Mouse (Mus musculus) kidney, embryonic 14.5 days (tissue): ENCODE measurements around the gene Rnf135. TPM values are rescaled to one million over a fixed set of nuclear protein-coding genes. Genes with fewer than 3 reads are reported as not detected.
A peak's percentile ranks its signal among the peaks of the same experiment; 100 is the strongest.

ENCODE experiments used
- ATAC-seq: fragments of 200-750 bp; cut with Nextera tagmentation; 2 replicates; pipeline ENCODE4 v1.8.0; 2017; ENCODE audit warnings: moderate number of reproducible peaks, mild to moderate bottlenecking, moderate TSS enrichment, moderate library complexity; ENCODE audit not compliant: low FRiP score, low TSS enrichment
- H3K27ac ChIP-seq: fragments of 300-500 bp; sonication (generic); 2 replicates; pipeline ENCODE4 v1.5.1; 2014; ENCODE audit warnings: low read depth, mild to moderate bottlenecking, low read length, moderate library complexity, mixed read lengths
- H3K27me3 ChIP-seq: fragments of 300-500 bp; sonication (generic); 2 replicates; pipeline ENCODE4 v1.6.1; 2014; ENCODE audit warnings: mild to moderate bottlenecking, low read length; ENCODE audit not compliant: control insufficient read depth, insufficient read depth
- H3K36me3 ChIP-seq: fragments of 300-500 bp; sonication (generic); 2 replicates; pipeline ENCODE4 v1.6.1; 2014; ENCODE audit warnings: low read length, mixed read lengths; ENCODE audit not compliant: control insufficient read depth, insufficient read depth
- H3K4me1 ChIP-seq: fragments of 300-500 bp; sonication (generic); 2 replicates; pipeline ENCODE4 v1.6.1; 2014; ENCODE audit warnings: low read length, mixed read lengths; ENCODE audit not compliant: control insufficient read depth, insufficient read depth
- H3K4me2 ChIP-seq: fragments of 300-500 bp; sonication (generic); replicated peaks from 2 replicates; pipeline ENCODE4 v1.6.1; 2014; ENCODE audit warnings: low read depth, mild to moderate bottlenecking, low read length
- H3K4me3 ChIP-seq: fragments of 300-500 bp; sonication (generic); 2 replicates; pipeline ENCODE4 v1.5.1; 2014; ENCODE audit warnings: mild to moderate bottlenecking, low read length
- H3K9ac ChIP-seq: fragments of 300-500 bp; sonication (generic); 2 replicates; pipeline ENCODE4 v1.6.1; 2014; ENCODE audit warnings: low read depth, mild to moderate bottlenecking, low read length, moderate library complexity
- H3K9me3 ChIP-seq: fragments of 300-500 bp; sonication (generic); 2 replicates; pipeline ENCODE4 v1.6.1; 2016; ENCODE audit warnings: low read length; ENCODE audit not compliant: control insufficient read depth
- WGBS: fragments of 180-500 bp; shearing (Covaris S2); extraction: QIAGEN DNeasy Blood & Tissue Kit; methylation state at CpG from one replicate; pipeline ENCODE4 v1.1.7; 2014; 5-methylcytosine and 5-hydroxymethylcytosine counted together
- polyA plus RNA-seq: library from polyadenylated mRNA; unstranded; fragments of >200 nt; fragmentation: Nextera tagmentation; extraction: Ambion mirVana; gene quantifications from 2 replicates; pipeline ENCODE4 v1.2.1, GENCODE M21; 2014

The Rnf135 gene
- polyA plus RNA-seq, 1 experiment from 2014 or later, result 8.0 TPM

- H3K9ac ChIP-seq, result no peak overlapping the region
- no peak overlapping the region for H3K4me2 ChIP-seq
Measured at GRCm38 (mm10) chr11:80204037-80204436, 20.4 kb downstream of the Rnf135 start.

GRCm38 (mm10) chr11:80204941-80205340 is 21.3 kb downstream of the Rnf135 start:
- no peak overlapping the region for H3K4me2 ChIP-seq
- no peak overlapping the region for H3K9ac ChIP-seq
- H3K4me3 ChIP-seq, result no peak overlapping the region
- H3K27ac ChIP-seq, result no peak overlapping the region
- H3K4me1 ChIP-seq, result peaks cover 1% of the 10 kb centered on the region
- WGBS, result 40% methylated on average over 5 of the region's 5 CpGs
- H3K36me3 ChIP-seq, result no peaks in the 10 kb centered on the region
- no peak for ATAC-seq
- H3K27me3 ChIP-seq, result no peaks in the 10 kb centered on the region
- H3K9me3 ChIP-seq, result no peaks in the 10 kb centered on the region

More at GRCm38 (mm10) chr11:80204037-80204436, 20.4 kb downstream of the Rnf135 start:
- WGBS, result 63% methylated on average over 3 of the region's 3 CpGs
- Histone ChIP-seq H3K4me3 (no peak overlapping the region), H3K9me3 (no peaks in the 10 kb centered on the region), H3K4me1 (no peaks in the 10 kb centered on the region), H3K27ac (no peak overlapping the region), H3K27me3 (no peaks in the 10 kb centered on the region), H3K36me3 (no peaks in the 10 kb centered on the region)
- no peak for ATAC-seq

GRCm38 (mm10) chr11:80208465-80208859 is 24.8 kb downstream of the Rnf135 start:
- Histone ChIP-seq H3K27me3 (no peaks in the 10 kb centered on the region), H3K27ac (no peak overlapping the region), H3K9me3 (no peaks in the 10 kb centered on the region), H3K4me2 (no peak overlapping the region), H3K36me3 (no peaks in the 10 kb centered on the region), H3K4me3 (peak overlapping the region; percentile 98; the same call in 1 of the 2 replicates), H3K4me1 (peaks cover 9% of the 10 kb centered on the region), H3K9ac (no peak overlapping the region)
- ATAC-seq, result peak; percentile 24; the same call in 1 of the 2 replicates
- WGBS, result 35% methylated on average over 7 of the region's 7 CpGs

- peak; percentile 95 for ATAC-seq
- WGBS, result under 1% methylated on average over 66 of the region's 78 CpGs
- Histone ChIP-seq H3K9me3 (no peaks in the 10 kb centered on the region), H3K4me1 (peaks cover 9% of the 10 kb centered on the region), H3K4me2 (peak within 1 kb of the TSS; percentile 54), H3K36me3 (no peaks in the 10 kb centered on the region; the same call in 1 of the 2 replicates), H3K27me3 (no peaks in the 10 kb centered on the region), H3K9ac (peak within 1 kb of the TSS; percentile 81), H3K27ac (peak within 1 kb of the TSS; percentile 93), H3K4me3 (peak within 1 kb of the TSS; percentile 98)
Measured at GRCm38 (mm10) chr11:80208860-80209800, 25.5 kb downstream of the Rnf135 start, which contains the start of gene Rhot1. TSS of gene Rhot1 (plus strand) at chr11:80209019.

- WGBS, result 40% methylated on average over 6 of the region's 6 CpGs
Measured at GRCm38 (mm10) chr11:80210321-80210720, 26.7 kb downstream of the Rnf135 start.

GRCm38 (mm10) chr11:80212282-80212681 is 28.6 kb downstream of the Rnf135 start:
- H3K27ac ChIP-seq, result no peak overlapping the region
- no peak overlapping the region for H3K4me2 ChIP-seq
- WGBS, result 91% methylated on average over 2 of the region's 2 CpGs
- H3K9ac ChIP-seq, result no peak overlapping the region
- no peak for ATAC-seq
- no peaks in the 10 kb centered on the region for H3K9me3 ChIP-seq
- H3K4me3 ChIP-seq, result no peak overlapping the region
- peaks cover 9% of the 10 kb centered on the region for H3K4me1 ChIP-seq
- H3K36me3 ChIP-seq, result no peaks in the 10 kb centered on the region; the same call in 1 of the 2 replicates
- H3K27me3 ChIP-seq, result no peaks in the 10 kb centered on the region

More at GRCm38 (mm10) chr11:80210321-80210720, 26.7 kb downstream of the Rnf135 start:
- ATAC-seq, result no peak
- H3K27me3 ChIP-seq, result no peaks in the 10 kb centered on the region
- H3K4me1 ChIP-seq, result peaks cover 9% of the 10 kb centered on the region
- peak overlapping the region; percentile 81; the same call in 1 of the 2 replicates for H3K9ac ChIP-seq
- peak overlapping the region; percentile 54 for H3K4me2 ChIP-seq
- no peak overlapping the region for H3K27ac ChIP-seq
- no peaks in the 10 kb centered on the region; the same call in 1 of the 2 replicates for H3K36me3 ChIP-seq
- H3K4me3 ChIP-seq, result peak overlapping the region; percentile 98; the same call in 1 of the 2 replicates
- no peaks in the 10 kb centered on the region for H3K9me3 ChIP-seq

GRCm38 (mm10) chr11:80215291-80215690 is 31.6 kb downstream of the Rnf135 start:
- 83% methylated on average over 3 of the region's 3 CpGs for WGBS
- Histone ChIP-seq H3K4me3 (no peak overlapping the region), H3K4me2 (no peak overlapping the region)

GRCm38 (mm10) chr11:80218657-80219293 is 35.1 kb downstream of the Rnf135 start:
- Histone ChIP-seq H3K4me2 (no peak overlapping the region), H3K27me3 (no peaks in the 10 kb centered on the region), H3K36me3 (peaks cover 13% of the 10 kb centered on the region; the same call in 1 of the 2 replicates), H3K27ac (no peak overlapping the region), H3K4me3 (no peak overlapping the region), H3K9ac (no peak overlapping the region), H3K9me3 (no peaks in the 10 kb centered on the region), H3K4me1 (no peaks in the 10 kb centered on the region)
- ATAC-seq, result no peak
- WGBS, result 85% methylated on average over 11 of the region's 11 CpGs

More at GRCm38 (mm10) chr11:80215291-80215690, 31.6 kb downstream of the Rnf135 start:
- Histone ChIP-seq H3K9me3 (no peaks in the 10 kb centered on the region), H3K9ac (no peak overlapping the region), H3K36me3 (peaks cover 1% of the 10 kb centered on the region; the same call in 1 of the 2 replicates), H3K27ac (no peak overlapping the region), H3K4me1 (peaks cover 4% of the 10 kb centered on the region), H3K27me3 (no peaks in the 10 kb centered on the region)
- ATAC-seq, result no peak
